Mouse (Mus musculus) cerebral cortex, adult 2 months (tissue): ENCODE results near the gene Lhpp.

Source experiments
- WGBS: fragments of 180-500 bp; shearing (Covaris S2); methylation state at CpG from one replicate; pipeline ENCODE4 v1.1.7; 2018; 5-methylcytosine and 5-hydroxymethylcytosine counted together

Lhpp gene

DNA sequence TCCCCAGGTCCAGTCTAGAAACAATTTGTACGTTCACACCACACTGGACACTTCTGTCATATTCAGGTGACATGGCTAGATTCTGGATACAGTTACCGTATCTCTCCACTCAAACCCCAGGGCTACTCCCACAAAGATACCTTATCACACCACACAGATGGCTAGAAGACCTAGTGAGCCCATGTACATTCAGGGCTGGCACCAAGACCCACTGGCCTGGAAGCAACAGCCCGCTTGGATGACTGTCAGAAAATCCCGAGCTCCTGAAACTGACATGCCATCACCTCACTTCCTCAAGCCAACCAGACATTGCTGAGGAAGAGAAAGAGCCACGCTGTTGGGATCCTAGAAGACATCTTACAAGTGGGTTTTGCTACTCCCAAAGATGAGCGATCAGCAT, 128.4 kb downstream of the Lhpp start:
- WGBS, result 87% methylated on average over 6 of the region's 6 CpGs

DNA sequence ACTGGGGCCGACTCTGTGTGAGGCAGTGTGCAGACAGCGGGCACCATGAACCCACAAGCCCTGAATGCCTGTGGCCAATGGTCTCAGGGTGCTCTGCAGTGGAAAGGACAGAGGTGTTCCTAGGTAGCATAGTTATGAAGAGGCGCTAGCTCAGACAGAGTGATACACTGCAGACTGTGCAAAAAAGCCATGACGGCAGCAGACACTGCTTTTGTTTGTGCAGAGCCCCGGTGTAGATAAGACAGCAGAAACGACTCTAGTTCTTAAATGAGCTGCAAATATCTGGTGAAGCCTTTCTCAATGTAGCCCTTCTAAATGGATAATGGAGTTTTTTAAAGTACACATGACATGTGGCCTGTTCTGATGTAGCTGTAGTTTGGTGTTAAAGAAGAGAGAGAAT, 129.4 kb downstream of the Lhpp start:
- WGBS, result 84% methylated on average over 6 of the region's 6 CpGs

DNA sequence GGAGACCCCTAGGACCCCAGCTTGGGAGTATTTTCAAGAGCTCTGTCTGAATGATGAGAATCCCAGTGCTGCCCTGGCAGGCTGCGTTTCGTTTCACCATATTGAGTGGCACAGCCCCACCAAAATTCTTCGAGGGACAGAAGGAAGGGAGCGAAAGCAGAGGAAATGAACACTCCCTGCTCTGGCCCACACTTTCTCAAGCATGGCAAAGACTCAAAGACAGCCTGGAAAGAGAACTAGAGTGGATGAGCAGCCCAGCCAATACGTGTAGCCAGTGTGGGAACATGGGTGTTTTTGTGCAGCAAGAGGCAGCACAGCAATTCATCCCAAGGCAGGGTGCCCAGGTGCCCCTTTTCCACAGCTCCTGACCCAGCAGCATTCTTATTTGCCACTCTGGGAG, 132.5 kb downstream of the Lhpp start:
- 52% methylated on average over 5 of the region's 5 CpGs for WGBS

DNA sequence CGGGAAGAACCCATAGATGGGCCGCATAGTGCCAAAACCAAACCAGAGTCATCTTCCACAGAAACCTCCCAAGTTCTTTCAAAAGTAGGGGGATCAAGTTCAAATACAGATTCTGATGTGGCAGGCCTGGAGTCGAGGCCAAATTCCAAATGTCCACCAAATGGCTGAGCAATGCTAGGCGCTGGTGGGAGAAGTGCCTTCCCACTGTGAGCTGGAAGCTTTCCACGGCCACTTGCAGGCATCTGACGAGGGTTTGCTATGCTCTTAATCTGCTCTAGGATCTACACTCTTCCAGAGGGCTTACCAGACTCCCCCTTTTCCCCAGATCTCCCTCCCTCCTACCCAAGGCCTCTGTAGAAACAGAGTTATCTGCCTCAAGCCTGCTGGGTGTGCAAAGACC, 136.7 kb downstream of the Lhpp start:
- WGBS, result 73% methylated on average over 6 of the region's 6 CpGs

DNA sequence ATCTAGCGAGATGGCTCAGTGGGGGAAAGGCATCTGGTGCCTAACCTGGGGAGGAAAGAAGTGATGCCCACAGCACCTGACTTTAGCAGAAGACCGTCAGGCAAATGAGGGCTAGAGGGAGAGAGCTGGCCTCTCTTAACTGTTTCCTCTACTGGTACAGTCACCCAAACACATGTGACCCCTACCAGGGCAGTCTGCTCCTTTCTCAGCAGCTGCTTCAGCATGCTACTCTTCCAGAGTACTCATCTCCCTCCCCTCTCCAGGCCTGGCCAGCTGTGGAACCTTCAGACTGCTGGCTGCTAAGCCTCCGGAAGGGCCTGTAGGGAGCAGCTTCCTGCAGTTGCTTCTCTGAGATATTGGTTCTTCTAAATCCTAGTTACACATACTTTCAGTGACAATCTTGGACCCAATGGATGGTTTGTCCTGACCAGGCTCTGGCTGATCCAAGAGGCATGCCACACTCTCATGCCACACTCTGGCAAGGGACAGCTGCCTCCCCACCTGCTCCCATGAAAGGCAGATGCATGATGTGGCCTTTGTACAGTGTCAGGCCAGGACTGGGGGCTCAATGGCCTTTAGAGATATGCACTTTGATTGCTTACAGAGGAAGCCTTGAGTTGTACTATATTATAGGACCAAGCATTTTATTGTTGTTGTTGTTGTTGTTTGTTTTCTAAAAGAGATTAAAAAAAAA, 137.8 kb downstream of the Lhpp start:
- WGBS, result 75% methylated on average over 3 of the region's 3 CpGs

DNA sequence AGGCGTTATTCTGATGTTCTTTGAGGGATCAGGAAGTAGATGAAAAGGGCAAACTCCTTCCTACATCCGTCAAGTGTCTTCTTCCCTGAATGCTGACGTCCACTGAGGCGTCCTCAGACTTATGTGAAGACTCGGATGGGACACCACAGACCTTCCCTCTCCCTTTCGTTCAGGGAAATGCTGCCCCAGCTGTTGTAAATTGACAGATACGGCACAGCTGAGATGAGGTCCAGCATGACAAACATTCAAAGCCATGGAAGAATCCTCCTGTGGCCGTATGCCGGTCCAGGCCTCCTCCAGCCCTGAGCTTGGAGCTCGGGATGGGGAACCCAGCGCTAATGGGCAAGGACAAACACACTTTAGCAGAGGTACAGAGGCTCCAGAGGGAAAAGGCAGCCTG, 139.1 kb downstream of the Lhpp start:
- WGBS, result 92% methylated on average over 11 of the region's 11 CpGs

DNA sequence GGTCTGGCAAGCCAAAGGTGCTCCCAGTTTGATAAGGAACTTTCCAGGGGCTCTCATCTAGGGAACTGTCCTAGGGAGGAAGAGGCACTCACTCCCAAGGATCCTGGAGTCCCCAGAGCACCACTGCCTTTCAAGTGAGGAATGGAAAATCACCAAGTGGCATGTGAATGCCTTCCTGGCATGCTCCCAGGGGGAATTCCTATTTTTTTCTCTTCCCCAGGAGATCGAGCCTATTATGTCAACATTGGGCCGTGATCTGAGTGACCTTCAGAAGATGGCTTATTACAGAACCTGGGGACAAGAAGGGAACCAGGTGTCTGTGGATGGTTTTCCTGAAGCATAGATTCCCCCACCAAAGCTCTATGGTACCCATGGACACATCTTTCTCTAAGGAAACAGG, 141.3 kb downstream of the Lhpp start:
- 37% methylated on average over 2 of the region's 2 CpGs for WGBS

DNA sequence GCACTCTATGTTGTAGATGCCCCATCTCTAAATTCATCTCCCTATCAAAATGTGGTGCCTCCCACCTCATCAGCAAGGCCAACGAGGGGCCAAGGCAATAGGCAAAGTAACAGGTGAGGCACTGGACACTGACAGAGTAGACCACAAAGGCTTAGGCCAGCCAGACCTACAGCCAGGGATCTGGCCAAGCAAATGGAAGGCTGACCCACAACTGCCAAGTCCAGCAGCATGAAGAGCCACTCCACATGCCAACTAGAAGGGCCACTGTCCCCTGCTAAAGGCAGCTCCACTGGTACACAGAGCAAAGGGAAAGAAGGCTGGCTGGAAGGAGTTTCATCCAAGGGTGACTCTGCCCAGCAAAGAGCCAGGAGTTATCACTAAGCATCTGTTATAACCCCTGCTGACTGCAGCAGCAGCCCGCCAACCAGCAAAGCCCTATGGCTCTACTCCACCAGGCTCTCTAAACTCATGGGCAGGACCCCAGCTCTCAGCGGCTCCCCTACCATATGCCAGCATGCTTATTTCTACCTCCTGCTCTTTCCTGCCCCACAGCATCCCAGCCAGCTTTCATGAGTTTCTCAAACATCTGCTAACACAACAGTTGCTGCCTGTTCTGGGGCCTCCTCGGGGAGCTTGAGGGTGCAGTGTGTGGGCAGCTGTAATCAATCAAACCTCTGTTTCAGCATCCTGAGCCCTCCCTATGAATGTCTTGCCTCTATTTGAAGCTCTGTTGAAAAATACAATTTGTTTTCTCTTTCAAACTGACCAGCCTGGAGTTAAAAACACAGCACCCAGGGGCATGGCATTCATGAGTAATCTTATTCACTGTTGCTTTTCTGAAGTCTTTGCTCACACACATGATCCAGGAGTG, 143.3 kb downstream of the Lhpp start:
- WGBS, result 59% methylated on average over 4 of the region's 4 CpGs

DNA sequence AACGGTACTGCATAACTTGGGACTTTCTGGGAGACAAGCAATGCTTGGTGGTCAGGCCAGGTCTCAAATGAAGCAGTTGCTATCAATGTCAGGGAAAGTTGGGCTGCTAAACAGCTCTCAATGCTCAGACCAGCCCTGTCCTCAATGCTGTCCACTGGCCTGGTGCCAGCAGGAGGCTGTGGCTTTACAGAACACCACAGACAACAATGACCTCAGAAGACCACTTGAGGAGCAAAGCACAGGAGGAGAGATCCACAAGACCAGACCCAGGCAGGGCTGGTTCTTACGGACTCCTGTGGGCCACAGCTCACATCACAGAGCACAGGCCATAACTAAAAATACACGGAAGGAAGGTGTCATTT, 143.9 kb downstream of the Lhpp start:
- WGBS, result 46% methylated on average over 3 of the region's 3 CpGs
